Mouse (Mus musculus) heart, postnatal 4 days (tissue): ENCODE results near the gene Adm2. TPM values are rescaled to one million over a fixed set of nuclear protein-coding genes. Genes with fewer than 3 reads are reported as not detected.

Experiments used
- DNase-seq: peaks from one replicate; pipeline ENCODE4 v3.0.0; 2021
- total RNA-seq, 2 experiments: library from RNA; stranded (reverse); gene quantifications; 2 replicates each; pipeline ENCODE4 v1.2.3; 2021

Adm2 gene
- total RNA-seq, 2 experiments from 2014 or later: not detected

DNA sequence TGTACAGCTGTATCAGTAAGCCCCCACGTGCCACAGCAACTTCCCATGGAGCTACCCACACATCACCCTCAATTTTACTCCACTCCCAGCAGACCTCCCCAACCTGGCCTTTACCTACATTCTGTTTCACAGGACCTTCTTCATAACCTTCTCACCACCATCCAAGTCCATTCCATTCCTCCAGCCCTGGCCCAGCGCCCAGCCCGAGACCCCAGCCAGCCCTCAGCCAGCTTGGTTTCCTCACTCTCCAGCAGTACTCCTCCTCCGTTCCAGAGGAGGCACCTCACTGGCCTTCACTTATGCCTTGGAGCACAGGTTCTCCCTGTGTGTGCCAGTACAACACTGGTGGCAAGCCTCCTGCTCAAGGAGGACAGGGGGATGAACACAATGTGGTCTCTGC lies 9.2 kb upstream of the Adm2 start:
- no peak for DNase-seq

GRCm38 (mm10) chr15:89314107-89314506 lies 8.4 kb upstream of the Adm2 start:
- no peak for DNase-seq

- peak; percentile 58 for DNase-seq
Measured at GRCm38 (mm10) chr15:89314511-89315189, 7.9 kb upstream of the Adm2 start.

DNA sequence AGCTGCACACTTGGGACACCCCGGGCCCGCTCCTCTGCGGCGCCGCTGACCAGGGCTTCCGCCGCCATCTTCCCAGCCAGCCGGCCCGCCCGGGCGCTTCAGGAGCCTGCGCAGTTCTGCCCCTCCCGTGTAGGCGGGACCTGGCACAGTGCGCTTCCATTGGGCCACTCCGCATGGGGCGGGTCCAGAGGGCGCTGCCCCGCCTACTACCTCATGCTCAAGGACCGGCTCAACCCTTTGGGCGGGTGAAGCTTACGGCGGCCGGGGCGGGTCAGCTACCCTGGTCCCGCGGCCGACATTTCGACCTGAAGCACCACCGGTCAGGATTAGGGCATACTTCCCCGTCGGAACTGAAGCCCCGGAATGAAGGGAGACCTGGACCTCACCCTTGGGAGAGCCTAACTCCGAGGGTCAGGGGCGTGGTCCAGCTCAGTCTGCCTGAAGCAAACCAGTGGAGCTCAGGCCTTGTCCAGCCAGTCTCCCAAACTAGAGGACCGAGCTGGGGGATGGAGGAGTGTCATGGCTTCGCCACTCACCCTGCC lies 7.3 kb upstream of the Adm2 start, which contains the start of gene Sbf1:
TSS of gene Sbf1 (minus strand) at position 122 of the 542 bp plus-strand sequence.
- DNase-seq: peak; percentile 99

DNA sequence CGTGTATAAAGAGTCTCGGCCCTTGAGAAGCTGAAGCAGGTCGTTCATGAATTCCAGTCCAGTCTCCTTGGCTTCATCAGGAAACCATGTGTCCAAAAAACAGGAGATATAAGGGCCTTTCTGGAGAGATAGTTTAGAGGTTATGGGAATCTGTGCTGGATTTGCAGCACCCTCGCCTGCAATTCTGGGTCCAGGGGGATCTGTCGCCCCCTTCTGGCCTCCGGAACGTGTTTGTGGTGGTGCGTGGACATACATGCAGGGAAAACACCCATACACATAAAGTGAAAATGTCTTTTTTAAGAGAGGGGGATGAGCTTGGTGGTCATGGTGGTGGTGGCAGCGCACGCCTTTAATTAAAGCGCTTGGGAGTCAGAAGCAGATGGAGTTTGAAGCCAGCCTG lies 6.4 kb upstream of the Adm2 start:
- DNase-seq: peak; percentile 33

DNA sequence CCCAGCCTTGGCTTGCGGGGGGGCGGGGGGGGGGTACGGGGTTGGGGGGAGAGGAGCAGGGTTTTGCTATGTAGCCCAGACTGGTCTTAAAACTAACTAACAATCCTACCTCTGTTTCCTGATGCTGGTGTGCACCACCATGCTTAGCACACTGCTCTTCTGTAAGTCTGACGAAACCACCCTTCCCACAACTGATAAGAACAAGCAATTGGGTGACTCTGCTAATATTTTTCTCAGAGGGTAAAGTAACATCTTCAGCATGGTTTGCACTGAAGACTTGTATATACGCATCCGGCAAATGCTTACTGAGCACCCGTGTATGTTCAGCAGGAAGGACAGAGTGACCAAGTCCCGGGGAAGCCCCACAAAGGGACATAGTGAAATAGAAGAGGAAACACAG lies 1.3 kb upstream of the Adm2 start:
- DNase-seq: no peak

DNA sequence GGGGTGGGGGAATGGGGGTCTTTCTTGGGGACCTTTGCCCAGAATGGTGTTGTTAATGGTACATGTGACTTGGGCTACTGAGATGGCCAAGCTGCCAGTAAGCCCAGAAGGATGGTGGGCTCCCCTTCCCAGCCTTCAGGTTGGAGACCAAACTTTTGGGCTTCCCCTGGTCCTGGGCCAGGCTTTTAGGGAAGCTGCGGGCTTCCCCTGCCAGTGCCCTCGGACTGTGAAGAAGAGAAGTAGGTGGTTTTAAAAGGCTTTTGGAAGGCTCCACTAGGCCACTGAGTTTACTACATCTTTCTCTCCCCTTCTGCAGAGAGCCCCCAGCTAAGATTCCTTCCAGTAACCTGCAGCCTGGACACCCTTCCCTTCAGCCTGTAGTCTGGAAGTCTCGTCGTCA lies 1.1 kb downstream of the Adm2 start:
- no peak for DNase-seq

GRCm38 (mm10) chr15:89326441-89326840 lies 3.9 kb downstream of the Adm2 start:
- DNase-seq: no peak

GRCm38 (mm10) chr15:89334271-89334670 lies 11.8 kb downstream of the Adm2 start, which contains the start of gene Miox:
Miox (plus strand) TSS chr15:89334398.
- no peak for DNase-seq

DNA sequence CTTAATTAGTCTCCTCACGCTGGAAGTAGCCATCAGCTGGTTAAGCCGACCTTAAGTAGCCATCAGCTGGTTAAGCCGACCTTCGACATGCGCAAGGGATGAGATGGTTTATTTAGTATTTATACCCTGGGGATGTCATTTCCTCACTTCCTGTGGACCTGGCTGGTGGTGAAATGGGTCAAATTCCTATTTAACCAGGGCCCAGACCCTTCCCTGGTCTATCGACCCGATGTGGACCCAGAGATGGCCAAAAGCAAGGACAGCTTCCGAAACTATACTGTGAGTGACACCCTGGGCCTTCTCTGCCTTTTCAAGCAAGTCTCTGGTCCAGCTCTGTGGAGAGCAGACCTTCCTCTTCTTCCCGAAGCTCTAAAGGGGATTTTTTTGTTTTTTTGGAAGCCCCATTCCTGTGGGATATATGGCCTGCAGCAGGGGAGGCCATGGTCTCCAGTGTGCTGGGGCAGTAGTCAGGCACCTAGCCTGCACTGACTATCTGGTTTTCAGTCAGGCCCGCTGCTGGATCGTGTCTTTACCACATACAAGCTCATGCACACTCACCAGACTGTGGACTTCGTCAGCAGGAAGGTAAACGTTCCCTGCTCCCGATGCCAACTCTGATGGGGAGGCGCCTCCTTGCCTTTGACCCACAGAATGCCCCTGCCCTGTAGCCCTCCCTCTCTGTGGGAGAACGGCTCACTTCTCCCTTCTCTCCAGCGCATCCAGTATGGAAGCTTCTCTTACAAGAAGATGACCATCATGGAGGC lies 12.4 kb downstream of the Adm2 start:
- DNase-seq: no peak

DNA sequence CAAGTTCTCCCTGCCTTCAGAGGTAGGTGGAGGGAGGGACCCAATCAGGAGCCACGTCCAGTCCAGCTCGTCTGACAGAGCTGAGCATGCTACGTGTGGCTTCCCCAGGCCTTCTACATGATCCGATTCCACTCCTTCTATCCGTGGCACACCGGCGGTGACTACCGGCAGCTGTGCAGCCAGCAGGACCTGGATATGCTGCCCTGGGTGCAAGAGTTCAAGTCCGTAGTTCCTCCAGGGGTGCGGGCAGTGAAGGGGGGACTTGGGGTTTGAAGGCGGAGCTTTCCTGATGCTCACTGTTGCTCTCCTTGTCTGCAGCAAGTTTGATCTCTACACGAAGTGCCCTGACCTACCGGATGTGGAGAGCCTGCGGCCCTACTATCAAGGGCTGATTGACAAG lies 13.9 kb downstream of the Adm2 start:
- DNase-seq: no peak

GRCm38 (mm10) chr15:89339696-89340095 lies 17.2 kb downstream of the Adm2 start:
- DNase-seq: no peak

DNA sequence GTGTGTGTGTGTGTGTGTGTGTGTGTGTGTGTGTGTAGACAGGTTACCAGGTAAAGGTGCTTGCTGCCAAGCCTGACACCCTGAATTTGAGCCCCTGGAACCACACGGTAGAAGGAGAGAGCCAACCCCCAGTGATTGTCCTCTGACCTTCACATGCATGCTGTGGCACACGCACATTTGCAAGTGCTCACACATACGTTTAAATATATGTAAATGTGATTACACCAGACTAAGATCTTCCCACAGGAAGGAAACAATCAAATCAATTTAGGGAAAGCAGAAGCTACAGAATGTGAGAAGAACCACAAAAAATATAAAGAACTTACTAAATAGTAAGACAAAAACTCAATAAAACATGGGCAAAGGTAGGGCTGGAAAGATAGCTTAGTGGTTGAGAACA lies 17.6 kb downstream of the Adm2 start:
- no peak for DNase-seq

DNA sequence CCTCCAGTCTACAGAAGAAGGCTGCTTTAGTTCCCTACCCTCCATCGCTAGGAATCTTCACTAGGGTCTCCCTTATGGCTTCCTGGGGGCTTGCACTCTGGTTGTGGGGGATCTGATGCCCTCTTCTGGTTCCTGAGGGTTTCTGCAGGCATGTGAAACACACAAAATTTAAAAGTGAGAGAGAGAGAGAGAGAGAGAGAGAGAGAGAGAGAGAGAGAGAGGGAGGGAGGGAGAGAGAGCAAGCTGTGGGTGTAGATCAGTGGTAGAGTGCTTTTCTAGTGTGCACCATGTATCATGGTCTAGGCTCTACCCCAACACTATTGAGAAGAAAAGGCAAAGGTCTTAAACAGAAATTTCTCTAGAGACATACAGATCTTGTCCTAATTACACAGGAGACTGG lies 19.2 kb downstream of the Adm2 start:
- DNase-seq: no peak

DNA sequence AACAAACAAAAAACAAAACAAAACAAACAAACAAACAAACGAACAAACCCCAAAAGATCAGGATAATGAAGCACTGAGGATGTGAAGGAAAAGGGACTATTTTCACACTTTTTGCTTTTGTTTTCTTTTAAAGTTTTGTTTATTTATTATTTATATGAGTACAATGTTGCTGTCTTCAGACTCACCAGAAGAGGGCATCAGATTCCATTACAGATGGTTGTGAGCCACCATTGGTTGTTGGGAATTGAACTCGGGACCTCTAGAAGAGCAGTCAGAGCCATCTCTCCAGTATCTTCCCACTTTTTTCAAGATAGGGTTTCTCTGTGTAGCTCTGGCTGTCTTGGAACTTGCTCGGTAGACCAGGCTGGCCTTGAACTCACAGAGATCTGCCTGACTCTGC lies 20.8 kb downstream of the Adm2 start:
- DNase-seq: no peak

GRCm38 (mm10) chr15:89350447-89350846 lies 27.9 kb downstream of the Adm2 start:
- DNase-seq: no peak

- no peak for DNase-seq
Measured at GRCm38 (mm10) chr15:89351302-89351701, 28.8 kb downstream of the Adm2 start.

GRCm38 (mm10) chr15:89352054-89352453 lies 29.5 kb downstream of the Adm2 start:
- DNase-seq: no peak

DNA sequence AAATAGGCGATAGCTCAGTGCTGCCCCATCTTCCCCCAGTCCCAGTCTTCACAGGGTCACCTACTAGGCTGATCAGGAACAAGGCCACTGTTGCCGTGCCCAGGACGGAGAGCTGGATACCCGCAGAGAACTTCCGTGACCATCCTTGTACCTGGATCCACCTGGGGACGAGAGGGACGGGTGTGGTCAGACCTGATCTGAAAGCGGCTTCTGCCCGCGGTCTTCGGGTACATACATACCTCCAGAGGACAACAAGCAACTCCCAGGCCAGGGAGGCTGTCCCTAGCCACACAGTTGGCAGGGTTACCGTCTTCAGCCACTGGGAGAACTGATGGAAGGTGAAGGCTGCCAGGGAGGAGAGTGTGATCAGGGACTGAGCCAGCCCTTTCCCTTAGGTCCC lies 30.3 kb downstream of the Adm2 start:
- DNase-seq: no peak

GRCm38 (mm10) chr15:89353837-89354236 lies 31.3 kb downstream of the Adm2 start:
- DNase-seq: no peak

DNA sequence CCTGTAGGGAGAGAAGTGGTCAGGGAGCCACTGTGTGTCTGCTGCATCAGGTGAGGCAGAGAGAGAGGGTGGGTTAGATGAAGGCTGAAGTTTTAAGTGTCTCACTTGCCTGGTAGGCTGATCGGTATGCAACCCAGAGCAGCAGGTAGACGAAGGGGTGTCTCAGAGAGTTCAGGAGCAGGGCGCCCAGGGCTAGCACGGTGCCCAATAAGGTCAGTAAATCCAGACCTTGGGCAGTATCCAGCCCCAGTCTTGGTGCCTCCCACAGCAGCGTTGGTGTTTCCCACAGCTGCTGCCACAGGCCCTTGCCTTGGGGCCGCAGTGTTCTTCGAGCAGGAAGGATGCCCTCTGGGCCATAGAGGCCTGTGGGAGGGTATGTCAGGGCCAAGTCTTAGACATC lies 31.9 kb downstream of the Adm2 start:
- no peak for DNase-seq

GRCm38 (mm10) chr15:89355241-89356187 lies 33.0 kb downstream of the Adm2 start, which contains the start of the genes Lmf2 and Ncaph2:
Lmf2 (minus strand) TSS chr15:89355659.
Ncaph2 (plus strand) TSS chr15:89355719.
- peak; percentile 97 for DNase-seq
